Mouse (Mus musculus) ES-E14 (cell line): ENCODE measurements at regions not wholly inside any gene's neighbourhood (a gene's known extent, or its start where the extent isn't known, plus 50 kb on each side); places are given as distances from the start of the nearest gene placed in this dataset.

Experiments
- CHD2 ChIP-seq: IDR thresholded peaks from 2 replicates; pipeline ENCODE4 v1.6.1; 2014; ENCODE audit warnings: mild to moderate bottlenecking, low read depth, low read length, inconsistent platforms
- ZC3H11A ChIP-seq: IDR thresholded peaks from 2 replicates; pipeline ENCODE4 v1.6.1; 2012; ENCODE audit warnings: low read depth, mild to moderate bottlenecking, inconsistent platforms, low read length, borderline replicate concordance

DNA sequence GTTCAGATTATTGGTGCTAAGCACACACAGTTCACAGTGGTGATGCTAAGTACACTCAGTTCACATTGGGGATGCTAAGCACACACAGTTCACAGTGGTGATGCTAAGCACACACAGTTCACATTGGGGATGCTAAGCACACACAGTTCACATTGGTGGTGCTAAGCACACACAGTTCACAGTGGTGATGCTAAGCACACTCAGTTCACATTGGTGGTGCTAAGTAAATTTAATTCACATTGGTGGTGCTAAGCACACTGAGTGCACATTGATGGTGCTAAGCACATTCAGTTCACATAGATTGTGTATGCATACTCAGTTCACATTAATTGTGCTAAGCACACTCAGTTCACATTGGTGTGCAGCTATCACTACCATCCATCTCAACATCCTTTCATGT lies 89.8 kb downstream of the Qdpr start:
- TF ChIP-seq CHD2 (no peak), ZC3H11A (no peak)
